Comparison of ENCODE assay signal across 10 mouse cellular contexts in the genomic region with DNA sequence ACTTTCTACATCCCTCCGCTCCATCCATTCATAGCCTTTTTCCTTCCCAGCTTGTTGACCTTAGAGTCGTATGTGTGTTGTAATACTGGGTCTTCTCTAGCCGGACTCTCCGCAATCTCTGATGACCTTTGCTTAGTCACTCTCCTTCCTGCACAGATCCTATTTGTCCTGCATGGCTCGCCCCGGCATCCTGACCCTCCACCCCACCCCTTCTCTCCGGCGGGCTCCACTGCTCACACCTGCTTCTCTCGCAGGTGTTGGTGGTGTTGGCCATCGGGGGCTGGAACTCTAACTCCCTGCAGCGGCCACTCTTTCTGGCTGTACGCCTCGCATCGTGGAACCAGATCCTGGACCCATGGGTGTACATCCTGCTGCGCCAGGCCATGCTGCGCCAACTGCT. TPM values are rescaled to one million over a fixed set of nuclear protein-coding genes. Genes with fewer than 3 reads are reported as not detected.
DNase-seq lines count a peak whose midpoint lies in the region; ATAC-seq lines count a peak whose summit lies in the region.
"Had no signal": no experiment of that assay in that cellular context is flagged by ENCODE, and none has a peak within 500 bp of the region (broad histone marks: within the 10 kb centered on the region; RNA-seq: fewer than 3 reads in every experiment).

No protein-coding gene starts in this region.

- no peak overlapping the region for H3K4me3 ChIP-seq in limb, embryonic 12.5 days (replicated peaks)
- 0 out of 2 replicates have a peak overlapping the region, but pooled peaks have one; percentile 36 for H3K4me3 ChIP-seq in neural tube, embryonic 13.5 days
- H3K4me3 ChIP-seq: myocyte had no signal

- H3K27ac ChIP-seq in limb, embryonic 12.5 days, result no peak overlapping the region
- H3K27ac ChIP-seq in neural tube, embryonic 13.5 days (replicated peaks), result no peak overlapping the region

- peaks cover 59% of the 10 kb centered on the region for H3K36me3 ChIP-seq in limb, embryonic 12.5 days
- H3K36me3 ChIP-seq in neural tube, embryonic 13.5 days, result peaks cover 59% of the 10 kb centered on the region

- H3K4me2 ChIP-seq in limb, embryonic 12.5 days, result peak overlapping the region; percentile 68
- no peak overlapping the region; the same call in 1 of the 2 replicates for H3K4me2 ChIP-seq in neural tube, embryonic 13.5 days

- peaks cover 22% of the 10 kb centered on the region for H3K27me3 ChIP-seq in limb, embryonic 12.5 days
- H3K27me3 ChIP-seq in neural tube, embryonic 13.5 days, result peaks cover 12% of the 10 kb centered on the region
- H3K27me3 ChIP-seq: Patski had no signal

- 78% methylated on average over 16 of the region's 16 CpGs for WGBS in limb, embryonic 12.5 days
- WGBS in neural tube, embryonic 13.5 days, result 80% methylated on average over 16 of the region's 16 CpGs

- no peaks in the 10 kb centered on the region for H3K9me3 ChIP-seq in limb, embryonic 12.5 days
- no peaks in the 10 kb centered on the region for H3K9me3 ChIP-seq in neural tube, embryonic 13.5 days

- ATAC-seq in limb, embryonic 12.5 days (ENCODE audit: insufficient number of reproducible peaks, insufficient read depth, low FRiP score, low TSS enrichment, low read depth), result no peak
- 0 out of 2 replicates have a peak, but pooled peaks have one; percentile 3 for ATAC-seq in neural tube, embryonic 13.5 days (ENCODE audit: low read depth)
- ATAC-seq: Patski had no signal

- H3K4me1 ChIP-seq in limb, embryonic 12.5 days (replicated peaks), result peaks cover 38% of the 10 kb centered on the region
- peaks cover 34% of the 10 kb centered on the region for H3K4me1 ChIP-seq in neural tube, embryonic 13.5 days (replicated peaks)

- H3K9ac ChIP-seq in limb, embryonic 12.5 days (replicated peaks), result no peak overlapping the region
- H3K9ac ChIP-seq in neural tube, embryonic 13.5 days, result no peak overlapping the region

- peak; percentile 38 for DNase-seq in adrenal gland, postnatal 10 days
- DNase-seq in adrenal gland, postnatal 25 days, result no peak
- peak; percentile 42 for DNase-seq in kidney, postnatal 10 days
- DNase-seq in kidney, postnatal 36 days, result no peak
- DNase-seq in layer of hippocampus, adult 9-10 months (ENCODE audit: low spot score), result no peak
- DNase-seq in right cerebral cortex, adult 2 months (ENCODE audit: low spot score in 2 of 2), result no peak

RNA-seq across cellular contexts. Expression of a gene that starts 2.5 kb away (rescaled TPM):
- total RNA-seq in adrenal gland, postnatal 10 days (2021), result 1 to 10 TPM in 1 of 2 experiments, under 1 TPM in 1; 0.75 to 1.4 TPM
- total RNA-seq in adrenal gland, postnatal 25 days (2021), result 0.86 and 2.5 TPM in 2 replicates
- 0.63 and 0.90 TPM in 2 replicates for polyA plus RNA-seq in limb, embryonic 12.5 days (2016; fragmentation: Nextera tagmentation; extraction: Ambion mirVana)
- 0.46 and 0.50 TPM in 2 replicates for polyA plus RNA-seq in neural tube, embryonic 13.5 days (2015; fragmentation: Nextera tagmentation; extraction: Ambion mirVana)

RNA-seq across cellular contexts. Expression of a gene that starts 16.5 kb away (rescaled TPM):
- total RNA-seq in adrenal gland, postnatal 10 days (2021), result 10 to 100 TPM; 51.4 to 52.5 TPM
- 42.3 and 48.8 TPM in 2 replicates for total RNA-seq in adrenal gland, postnatal 25 days (2021)
- 179 and 185 TPM in 2 replicates for polyA plus RNA-seq in limb, embryonic 12.5 days (2016; fragmentation: Nextera tagmentation; extraction: Ambion mirVana)
- 149 and 151 TPM in 2 replicates for polyA plus RNA-seq in neural tube, embryonic 13.5 days (2015; fragmentation: Nextera tagmentation; extraction: Ambion mirVana)

RNA-seq across cellular contexts. Expression of a gene that starts 30.0 kb away (rescaled TPM):
- 100 to 1,000 TPM; 130 to 163 TPM for total RNA-seq in adrenal gland, postnatal 10 days (2021)
- 120 and 146 TPM in 2 replicates for total RNA-seq in adrenal gland, postnatal 25 days (2021)
- polyA plus RNA-seq in limb, embryonic 12.5 days (2016; fragmentation: Nextera tagmentation; extraction: Ambion mirVana), result 36.8 and 37.4 TPM in 2 replicates
- 21.3 and 25.5 TPM in 2 replicates for polyA plus RNA-seq in neural tube, embryonic 13.5 days (2015; fragmentation: Nextera tagmentation; extraction: Ambion mirVana)

RNA-seq across cellular contexts. Expression of a gene that starts 46.0 kb away (rescaled TPM):
- 10 to 100 TPM; 29.4 to 33.7 TPM for total RNA-seq in adrenal gland, postnatal 10 days (2021)
- 25.7 and 29.5 TPM in 2 replicates for total RNA-seq in adrenal gland, postnatal 25 days (2021)
- polyA plus RNA-seq in limb, embryonic 12.5 days (2016; fragmentation: Nextera tagmentation; extraction: Ambion mirVana), result 155 and 164 TPM in 2 replicates
- polyA plus RNA-seq in neural tube, embryonic 13.5 days (2015; fragmentation: Nextera tagmentation; extraction: Ambion mirVana), result 101 and 105 TPM in 2 replicates

Comparison
In these comparisons a context has a peak if more than half of its experiments do, and no peak if none do; other contexts are left out.
1. DNase-seq: peak in adrenal gland, postnatal 10 days (single experiment) and kidney, postnatal 10 days (single experiment); none in adrenal gland, postnatal 25 days (single experiment), kidney, postnatal 36 days (0 of 2), layer of hippocampus, adult 9-10 months (single experiment) and right cerebral cortex, adult 2 months (0 of 2).